Mouse (Mus musculus) midbrain, embryonic 15.5 days (tissue): Measurements from ENCODE around the gene Hdgfl3. TPM values are rescaled to one million over a fixed set of nuclear protein-coding genes. Genes with fewer than 3 reads are reported as not detected.
"Not testable (repeated sequence)": the region's sequence is repeated elsewhere in the genome, so short reads cannot be mapped to it uniquely, and the experiment has no call there.

Experiments
- ATAC-seq: fragments of 200-750 bp; cut with Nextera tagmentation; replicated peaks from 2 replicates; pipeline ENCODE4 v1.8.0; 2017; ENCODE audit warnings: moderate TSS enrichment
- H3K27ac ChIP-seq: fragments of 300-500 bp; sonication (generic); 2 replicates; pipeline ENCODE4 v1.5.1; 2015; ENCODE audit warnings: mild to moderate bottlenecking, inconsistent platforms
- H3K27me3 ChIP-seq: fragments of 300-500 bp; sonication (generic); replicated peaks from 2 replicates; pipeline ENCODE4 v1.6.1; 2015; ENCODE audit warnings: inconsistent platforms
- H3K36me3 ChIP-seq: fragments of 300-500 bp; sonication (generic); replicated peaks from 2 replicates; pipeline ENCODE4 v1.6.1; 2015; ENCODE audit warnings: inconsistent platforms
- H3K4me1 ChIP-seq: fragments of 300-500 bp; sonication (generic); 2 replicates; pipeline ENCODE4 v1.6.1; 2015; ENCODE audit warnings: inconsistent platforms
- H3K4me2 ChIP-seq: fragments of 300-500 bp; sonication (generic); 2 replicates; pipeline ENCODE4 v1.6.1; 2015; ENCODE audit warnings: inconsistent platforms, mild to moderate bottlenecking, moderate library complexity
- H3K4me3 ChIP-seq: fragments of 300-500 bp; sonication (generic); 2 replicates; pipeline ENCODE4 v1.5.1; 2015; ENCODE audit warnings: mild to moderate bottlenecking, inconsistent platforms
- H3K9ac ChIP-seq: fragments of 300-500 bp; sonication (generic); 2 replicates; pipeline ENCODE4 v1.6.1; 2015; ENCODE audit warnings: mild to moderate bottlenecking, inconsistent platforms
- H3K9me3 ChIP-seq: fragments of 300-500 bp; sonication (generic); 2 replicates; pipeline ENCODE4 v1.6.1; 2016; ENCODE audit warnings: inconsistent platforms
- WGBS: fragments of 180-500 bp; shearing (Covaris S2); methylation state at CpG from one replicate; pipeline ENCODE4 v1.1.7; 2015; ENCODE audit warnings: mixed read lengths; 5-methylcytosine and 5-hydroxymethylcytosine counted together
- polyA plus RNA-seq: library from polyadenylated mRNA; unstranded; fragments of >200 nt; fragmentation: Nextera tagmentation; extraction: Ambion mirVana; gene quantifications from 2 replicates; pipeline ENCODE4 v1.2.1, GENCODE M21; 2015

Gene Hdgfl3
- polyA plus RNA-seq, 1 experiment from 2014 or later: 71.7 TPM

DNA sequence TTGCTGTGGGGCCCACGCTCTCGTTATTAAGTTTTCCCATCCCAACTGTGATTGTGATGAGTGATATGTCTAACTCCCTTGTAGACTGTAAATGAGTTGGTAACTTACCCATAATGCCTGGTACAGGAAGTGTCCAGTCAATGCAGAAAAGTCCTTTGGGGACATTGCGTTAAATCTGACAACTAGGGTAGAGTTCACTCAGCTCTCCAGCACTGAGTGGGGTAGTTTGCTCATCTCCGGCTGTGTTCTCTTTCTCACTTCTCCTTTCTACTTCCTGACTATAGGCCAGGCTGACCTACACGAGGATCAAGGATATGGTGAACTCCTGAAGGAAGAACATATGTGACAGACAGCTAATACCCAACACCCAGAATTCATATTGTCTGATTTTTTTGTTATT lies 85.1 kb downstream of the Hdgfl3 start:
- H3K9me3 ChIP-seq: no peaks in the 10 kb centered on the region
- 94% methylated on average over 5 of the region's 5 CpGs for WGBS
- no peak overlapping the region for H3K4me3 ChIP-seq
- H3K27me3 ChIP-seq: no peaks in the 10 kb centered on the region
- no peak overlapping the region for H3K4me2 ChIP-seq
- no peak for ATAC-seq
- H3K9ac ChIP-seq: no peak overlapping the region
- no peaks in the 10 kb centered on the region for H3K36me3 ChIP-seq
- H3K4me1 ChIP-seq: no peaks in the 10 kb centered on the region
- no peak overlapping the region for H3K27ac ChIP-seq

GRCm38 (mm10) chr7:81847777-81848176 lies 86.5 kb downstream of the Hdgfl3 start:
- H3K9ac ChIP-seq: no peak overlapping the region
- H3K27me3 ChIP-seq: no peaks in the 10 kb centered on the region
- no peak overlapping the region for H3K27ac ChIP-seq
- no peak overlapping the region for H3K4me3 ChIP-seq
- no peak for ATAC-seq
- no peaks in the 10 kb centered on the region for H3K9me3 ChIP-seq
- 40% methylated on average over 4 of the region's 4 CpGs for WGBS
- H3K36me3 ChIP-seq: no peaks in the 10 kb centered on the region
- H3K4me1 ChIP-seq: no peaks in the 10 kb centered on the region
- H3K4me2 ChIP-seq: no peak overlapping the region

DNA sequence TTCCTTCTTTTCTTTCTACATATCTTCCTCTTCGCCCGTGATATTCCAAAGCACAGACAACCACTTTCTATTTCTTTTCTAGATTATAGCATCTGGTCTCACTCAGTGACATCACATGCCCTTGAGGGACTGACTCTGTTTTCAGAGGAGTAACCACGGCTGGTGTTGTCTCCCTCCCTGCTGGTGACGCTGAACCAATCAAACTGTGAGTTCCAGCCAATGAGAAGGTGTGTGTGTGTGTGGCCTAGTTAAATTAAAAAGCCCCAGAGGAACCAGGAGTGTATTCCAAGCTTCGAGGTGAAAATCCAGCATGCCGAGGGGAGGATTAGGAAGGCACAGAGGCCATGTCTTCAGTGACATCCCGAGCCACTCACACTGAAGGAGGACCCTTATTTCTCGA lies 87.3 kb downstream of the Hdgfl3 start:
- Histone ChIP-seq H3K4me1 (no peaks in the 10 kb centered on the region), H3K9ac (no peak overlapping the region), H3K4me3 (no peak overlapping the region), H3K27me3 (no peaks in the 10 kb centered on the region), H3K9me3 (no peaks in the 10 kb centered on the region), H3K27ac (no peak overlapping the region), H3K4me2 (no peak overlapping the region), H3K36me3 (no peaks in the 10 kb centered on the region)
- ATAC-seq: no peak
- 37% methylated on average over 8 of the region's 8 CpGs for WGBS

DNA sequence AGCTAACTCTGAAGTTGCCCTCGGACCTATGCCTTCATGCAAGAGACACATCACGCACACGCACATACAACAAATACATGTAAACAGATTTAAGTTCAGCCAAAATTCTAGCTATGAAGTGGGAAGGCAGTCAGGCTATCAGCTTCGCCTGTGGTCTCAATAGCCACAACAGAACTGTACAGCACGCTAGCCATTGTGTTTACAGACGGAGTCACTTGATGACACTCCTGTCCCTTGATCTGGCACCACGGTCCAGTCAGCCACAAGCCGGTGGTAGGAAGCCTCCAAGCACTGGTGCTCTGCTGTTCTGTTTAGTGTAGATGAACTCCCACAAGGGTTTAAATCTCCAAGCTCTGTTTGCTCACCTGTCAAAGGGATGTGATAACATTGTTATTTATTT lies 88.3 kb downstream of the Hdgfl3 start:
- no peak for ATAC-seq
- H3K27ac ChIP-seq: no peak overlapping the region
- no peaks in the 10 kb centered on the region for H3K4me1 ChIP-seq
- H3K27me3 ChIP-seq: no peaks in the 10 kb centered on the region
- no peak overlapping the region for H3K4me2 ChIP-seq
- no peak overlapping the region for H3K9ac ChIP-seq
- WGBS: 80% methylated on average over 8 of the region's 8 CpGs
- no peaks in the 10 kb centered on the region for H3K9me3 ChIP-seq
- no peaks in the 10 kb centered on the region for H3K36me3 ChIP-seq
- no peak overlapping the region for H3K4me3 ChIP-seq

DNA sequence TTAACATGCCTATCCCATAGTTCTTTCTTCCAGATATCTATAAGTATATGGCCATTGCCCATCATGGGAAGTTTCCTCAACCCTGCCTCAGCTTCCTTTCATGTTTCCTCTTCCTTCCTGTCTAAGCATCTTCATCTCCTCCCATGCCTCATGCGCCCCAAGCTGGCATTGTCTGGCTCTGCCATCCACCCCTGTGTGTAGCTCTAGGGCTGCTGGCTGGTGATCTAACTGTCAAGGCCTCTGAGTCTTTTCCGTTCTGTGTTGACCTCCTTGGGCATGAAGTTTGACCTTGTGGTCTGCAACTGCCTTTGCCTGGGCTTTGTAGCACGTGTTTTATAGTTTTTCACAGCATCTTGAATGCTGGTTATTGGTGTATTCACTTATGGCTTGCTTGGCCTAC lies 89.0 kb downstream of the Hdgfl3 start:
- WGBS: 85% methylated on average over 3 of the region's 3 CpGs
- H3K27me3 ChIP-seq: no peaks in the 10 kb centered on the region
- no peak for ATAC-seq
- H3K27ac ChIP-seq: no peak overlapping the region
- no peaks in the 10 kb centered on the region for H3K9me3 ChIP-seq
- H3K36me3 ChIP-seq: no peaks in the 10 kb centered on the region
- H3K4me1 ChIP-seq: no peaks in the 10 kb centered on the region
- H3K4me2 ChIP-seq: no peak overlapping the region
- no peak overlapping the region for H3K4me3 ChIP-seq
- no peak overlapping the region for H3K9ac ChIP-seq

DNA sequence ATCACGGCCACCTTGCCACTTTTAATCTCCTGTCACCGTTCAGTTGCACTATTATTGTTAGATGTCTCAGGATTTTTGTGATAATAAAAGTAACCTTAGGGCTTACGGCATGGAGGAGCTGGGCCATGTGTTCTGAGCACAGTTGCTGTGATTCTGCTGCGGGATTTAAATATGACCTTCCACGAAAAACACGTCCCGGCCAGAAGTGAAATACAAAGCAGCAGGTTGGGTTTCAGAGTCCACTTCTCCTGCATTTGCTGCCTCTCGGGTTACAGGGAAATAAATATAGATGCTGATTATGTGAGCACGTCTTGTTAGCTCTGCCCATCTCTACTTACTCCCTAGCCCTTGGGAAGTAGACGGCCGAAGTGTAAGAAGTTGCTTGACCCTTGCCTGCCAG lies 89.5 kb downstream of the Hdgfl3 start:
- H3K27ac ChIP-seq: no peak overlapping the region
- no peak overlapping the region for H3K4me3 ChIP-seq
- H3K27me3 ChIP-seq: no peaks in the 10 kb centered on the region
- no peaks in the 10 kb centered on the region for H3K36me3 ChIP-seq
- ATAC-seq: no peak
- H3K9me3 ChIP-seq: no peaks in the 10 kb centered on the region
- H3K4me2 ChIP-seq: no peak overlapping the region
- no peak overlapping the region for H3K9ac ChIP-seq
- 90% methylated on average over 11 of the region's 11 CpGs for WGBS
- H3K4me1 ChIP-seq: no peaks in the 10 kb centered on the region

GRCm38 (mm10) chr7:81843903-81844302 lies 90.4 kb downstream of the Hdgfl3 start:
- no peaks in the 10 kb centered on the region for H3K4me1 ChIP-seq
- no peak overlapping the region for H3K27ac ChIP-seq
- WGBS: 69% methylated on average over 8 of the region's 8 CpGs
- H3K9me3 ChIP-seq: no peaks in the 10 kb centered on the region
- no peak for ATAC-seq
- no peak overlapping the region for H3K4me2 ChIP-seq
- H3K4me3 ChIP-seq: no peak overlapping the region
- H3K36me3 ChIP-seq: no peaks in the 10 kb centered on the region
- no peak overlapping the region for H3K9ac ChIP-seq
- no peaks in the 10 kb centered on the region for H3K27me3 ChIP-seq

DNA sequence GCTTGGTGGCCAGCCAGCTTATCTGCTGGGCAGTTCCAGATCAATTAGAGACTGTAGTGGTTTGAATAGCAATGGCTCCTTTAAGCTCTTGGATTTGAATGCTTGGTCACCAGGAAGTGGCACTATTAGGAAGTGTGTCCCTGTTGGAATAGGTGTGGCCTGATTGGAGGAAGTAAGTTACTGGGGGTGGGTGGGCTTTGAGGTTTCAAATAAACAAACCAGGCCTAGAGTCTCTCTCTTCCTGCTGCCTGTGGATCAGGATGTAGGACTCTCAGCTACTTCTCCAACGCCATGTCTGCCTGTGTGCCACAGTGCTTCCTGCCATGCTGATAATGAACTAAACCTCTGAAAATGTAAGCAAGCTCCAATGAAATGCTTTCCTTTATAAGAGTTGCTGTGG lies 91.3 kb downstream of the Hdgfl3 start:
- 91% methylated on average over 1 of the region's 1 CpGs for WGBS
- no peak overlapping the region for H3K4me3 ChIP-seq
- ATAC-seq: no peak

DNA sequence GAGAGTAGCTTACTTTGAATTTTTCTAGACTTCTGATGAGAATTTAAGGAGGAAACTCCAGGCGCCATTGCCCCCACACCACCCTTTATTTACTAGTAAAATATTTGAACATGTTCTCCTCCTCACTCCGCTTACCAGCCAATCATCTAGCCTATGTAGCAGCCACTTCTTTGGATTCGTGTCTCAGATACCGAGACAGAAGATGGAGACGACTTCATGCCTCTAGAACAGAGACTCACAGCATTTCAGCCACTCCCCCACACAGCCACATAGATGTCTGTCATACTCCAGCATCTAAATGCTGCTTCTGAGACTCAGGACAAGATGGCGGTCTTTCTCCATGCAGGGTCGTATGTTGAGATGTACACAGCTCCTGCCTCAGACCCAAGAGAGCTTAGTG lies 92.1 kb downstream of the Hdgfl3 start:
- WGBS: 93% methylated on average over 7 of the region's 7 CpGs
- Histone ChIP-seq H3K4me1 (no peaks in the 10 kb centered on the region), H3K9ac (no peak overlapping the region), H3K36me3 (no peaks in the 10 kb centered on the region), H3K27me3 (no peaks in the 10 kb centered on the region), H3K27ac (no peak overlapping the region), H3K4me3 (no peak overlapping the region), H3K4me2 (no peak overlapping the region), H3K9me3 (no peaks in the 10 kb centered on the region)
- no peak for ATAC-seq

More for the DNA sequence above, 91.3 kb downstream of the Hdgfl3 start:
- Histone ChIP-seq H3K9me3 (no peaks in the 10 kb centered on the region), H3K27ac (no peak overlapping the region), H3K9ac (no peak overlapping the region), H3K4me2 (no peak overlapping the region), H3K27me3 (no peaks in the 10 kb centered on the region), H3K36me3 (no peaks in the 10 kb centered on the region), H3K4me1 (no peaks in the 10 kb centered on the region)

GRCm38 (mm10) chr7:81841439-81841838 lies 92.8 kb downstream of the Hdgfl3 start:
- H3K4me2 ChIP-seq: no peak overlapping the region
- WGBS: 89% methylated on average over 6 of the region's 6 CpGs
- no peak for ATAC-seq

DNA sequence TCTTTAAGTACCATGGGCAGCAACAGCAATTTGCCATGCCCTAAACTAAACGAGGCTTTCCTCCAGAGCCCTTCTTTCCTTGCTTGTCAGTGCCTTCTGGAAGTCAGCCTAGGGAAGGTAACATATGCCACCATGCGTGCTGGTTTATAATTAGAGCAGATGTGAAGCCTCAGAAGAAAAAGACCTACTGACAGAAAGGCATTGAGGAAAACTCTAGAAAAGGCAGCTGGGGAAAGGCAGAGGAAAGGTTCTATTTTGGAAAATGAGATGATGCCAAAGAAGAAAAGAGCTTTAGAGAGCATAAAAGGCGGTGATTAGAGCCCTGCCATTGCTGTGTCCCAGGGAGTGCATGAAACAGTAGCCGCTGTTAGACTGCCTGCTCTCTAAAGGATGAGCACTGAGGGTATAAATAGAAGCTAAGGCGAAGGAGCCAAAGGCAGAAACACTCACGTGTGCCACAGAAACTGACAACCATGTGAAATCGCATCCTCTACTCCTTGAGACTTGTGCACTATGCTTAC lies 93.6 kb downstream of the Hdgfl3 start:
- no peaks in the 10 kb centered on the region for H3K36me3 ChIP-seq
- no peak overlapping the region for H3K27ac ChIP-seq

More at GRCm38 (mm10) chr7:81841439-81841838, 92.8 kb downstream of the Hdgfl3 start:
- Histone ChIP-seq H3K27ac (no peak overlapping the region), H3K36me3 (no peaks in the 10 kb centered on the region), H3K4me3 (no peak overlapping the region), H3K4me1 (no peaks in the 10 kb centered on the region), H3K27me3 (no peaks in the 10 kb centered on the region), H3K9me3 (no peaks in the 10 kb centered on the region), H3K9ac (no peak overlapping the region)

DNA sequence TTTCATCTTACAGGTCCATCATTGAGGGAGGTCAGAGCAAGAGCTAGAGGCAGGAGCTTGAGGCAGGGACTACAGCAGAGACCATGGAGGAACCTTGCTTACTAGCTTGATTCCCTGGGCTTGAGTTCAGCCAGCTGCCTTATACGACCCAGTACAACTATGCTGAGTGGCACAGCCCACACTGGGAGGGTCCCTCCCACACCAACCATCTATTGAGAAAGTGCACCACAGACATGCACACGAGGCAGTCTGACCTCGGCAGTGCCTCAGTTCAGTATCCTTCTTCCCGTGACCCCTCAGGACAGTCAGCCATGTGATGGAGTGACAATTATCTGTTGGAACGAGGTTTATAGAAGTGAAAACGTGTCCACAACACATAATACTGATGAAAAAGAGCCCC lies 94.5 kb downstream of the Hdgfl3 start:
- ATAC-seq: no peak
- no peaks in the 10 kb centered on the region for H3K9me3 ChIP-seq
- H3K36me3 ChIP-seq: no peaks in the 10 kb centered on the region
- WGBS: 72% methylated on average over 6 of the region's 6 CpGs
- H3K27me3 ChIP-seq: no peaks in the 10 kb centered on the region
- H3K4me2 ChIP-seq: no peak overlapping the region
- no peak overlapping the region for H3K9ac ChIP-seq
- H3K4me1 ChIP-seq: no peaks in the 10 kb centered on the region
- H3K4me3 ChIP-seq: no peak overlapping the region
- no peak overlapping the region for H3K27ac ChIP-seq

More for the DNA sequence above, 93.6 kb downstream of the Hdgfl3 start:
- Histone ChIP-seq H3K4me2 (no peak overlapping the region), H3K9me3 (no peaks in the 10 kb centered on the region), H3K9ac (no peak overlapping the region), H3K4me3 (no peak overlapping the region), H3K27me3 (no peaks in the 10 kb centered on the region), H3K4me1 (no peaks in the 10 kb centered on the region)
- WGBS: 57% methylated on average over 7 of the region's 7 CpGs
- no peak for ATAC-seq

DNA sequence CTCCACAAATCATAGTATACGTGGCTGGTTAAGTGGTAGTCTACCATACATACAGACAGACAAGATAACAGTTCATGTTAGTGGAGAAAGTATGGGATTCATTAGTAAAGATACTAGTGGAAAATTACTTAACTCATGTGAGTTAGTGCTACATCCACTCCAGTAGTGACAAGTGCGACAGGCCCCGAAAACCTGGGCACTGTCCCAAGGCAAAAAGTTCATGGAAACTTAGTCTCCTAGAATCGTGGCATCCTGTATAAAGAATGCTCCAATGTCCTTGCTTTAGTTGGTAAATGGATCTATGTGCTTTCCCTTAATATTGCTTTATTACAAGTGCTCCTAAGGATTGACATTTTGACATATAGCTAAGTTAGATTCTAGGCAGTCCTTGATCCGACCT lies 96.5 kb downstream of the Hdgfl3 start:
- not testable (repeated sequence) for H3K9ac ChIP-seq, H3K36me3 ChIP-seq, H3K27ac ChIP-seq, H3K4me1 ChIP-seq, H3K4me3 ChIP-seq, H3K9me3 ChIP-seq, H3K27me3 ChIP-seq, ATAC-seq, H3K4me2 ChIP-seq
- 90% methylated on average over 5 of the region's 5 CpGs for whole genome bisulfite sequencing
